Mouse (Mus musculus): ENCODE data around the gene Nlgn1.

- TF ChIP-seq CTCF (IDR thresholded peaks at IDR 0.05) = no peak
- no peak for TF ChIP-seq EP300 (IDR thresholded peaks at IDR 0.05)
Measured at GRCm38 (mm10) chr3:26354483-26355030, 22.3 kb upstream of the Nlgn1 start.

Data from lung, postnatal 0 days (tissue).